Mouse (Mus musculus) kidney, postnatal 14 days (tissue): ENCODE measurements around the gene Cd79a.
"Not testable (repeated sequence)": the region's sequence is repeated elsewhere in the genome, so short reads cannot be mapped to it uniquely, and the experiment has no call there.

Experiments
- DNase-seq: peaks from one replicate; pipeline ENCODE4 v3.0.0; 2022; ENCODE audit warnings: mixed read lengths

The Cd79a gene

DNA sequence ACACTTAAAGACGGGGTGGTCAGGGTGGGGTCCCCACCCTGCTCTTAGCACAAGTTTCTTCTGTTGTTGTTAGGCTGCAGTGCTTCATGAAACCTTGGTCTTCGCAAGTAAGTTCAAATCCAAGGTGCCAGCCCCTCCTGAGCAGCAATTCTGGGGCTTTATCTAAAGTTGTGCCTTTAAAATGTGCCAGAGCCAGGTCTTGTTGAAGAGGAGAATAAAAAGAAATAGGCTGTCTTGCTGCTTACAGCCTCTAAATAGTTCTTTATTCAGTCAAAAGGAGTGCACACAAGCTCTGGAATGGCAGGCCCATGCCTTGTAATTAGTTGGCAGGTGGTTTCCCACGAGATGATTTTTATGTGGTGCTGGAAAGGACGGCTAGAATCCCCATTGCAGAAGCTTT lies 10.1 kb upstream of the Cd79a start:
- no peak for DNase-seq

DNA sequence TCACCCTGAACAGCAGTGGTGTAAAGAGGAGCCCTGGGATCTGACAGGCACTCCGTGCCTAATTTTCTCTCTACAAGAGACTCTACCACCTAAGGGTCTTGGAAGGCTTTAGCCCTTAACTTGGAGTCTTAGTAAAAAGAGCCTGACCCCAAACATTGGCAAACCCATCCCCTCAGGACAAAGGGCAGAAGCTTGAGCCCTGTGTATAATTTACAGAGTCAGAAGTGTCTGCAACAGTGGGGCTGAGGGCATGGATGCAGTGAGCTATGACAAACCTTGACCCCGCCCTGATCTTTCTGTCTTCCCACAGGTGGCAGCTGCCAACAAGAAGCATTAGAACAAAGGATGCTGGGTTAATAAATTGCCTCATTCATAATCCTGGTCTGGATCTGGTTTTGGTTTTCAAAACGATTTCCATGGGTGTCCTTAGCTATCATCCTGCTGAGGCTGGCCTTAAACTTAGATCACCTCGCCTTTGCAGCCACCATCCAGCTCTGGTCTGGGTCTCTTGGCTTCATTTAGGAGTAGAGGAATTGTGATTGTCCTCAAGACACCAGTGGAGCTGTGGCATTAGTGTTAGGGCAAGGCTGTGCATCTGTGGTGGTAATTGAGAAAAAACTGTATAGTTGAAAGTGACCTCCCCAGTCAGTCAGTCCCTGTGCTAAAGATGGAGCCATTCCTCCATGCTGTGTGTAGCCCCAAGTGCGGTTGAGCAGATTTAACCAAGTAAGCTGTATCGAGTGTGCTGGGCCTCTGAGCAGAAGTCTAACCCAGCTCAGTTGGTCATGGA lies 7.6 kb upstream of the Cd79a start:
- peak; percentile 83 for DNase-seq

DNA sequence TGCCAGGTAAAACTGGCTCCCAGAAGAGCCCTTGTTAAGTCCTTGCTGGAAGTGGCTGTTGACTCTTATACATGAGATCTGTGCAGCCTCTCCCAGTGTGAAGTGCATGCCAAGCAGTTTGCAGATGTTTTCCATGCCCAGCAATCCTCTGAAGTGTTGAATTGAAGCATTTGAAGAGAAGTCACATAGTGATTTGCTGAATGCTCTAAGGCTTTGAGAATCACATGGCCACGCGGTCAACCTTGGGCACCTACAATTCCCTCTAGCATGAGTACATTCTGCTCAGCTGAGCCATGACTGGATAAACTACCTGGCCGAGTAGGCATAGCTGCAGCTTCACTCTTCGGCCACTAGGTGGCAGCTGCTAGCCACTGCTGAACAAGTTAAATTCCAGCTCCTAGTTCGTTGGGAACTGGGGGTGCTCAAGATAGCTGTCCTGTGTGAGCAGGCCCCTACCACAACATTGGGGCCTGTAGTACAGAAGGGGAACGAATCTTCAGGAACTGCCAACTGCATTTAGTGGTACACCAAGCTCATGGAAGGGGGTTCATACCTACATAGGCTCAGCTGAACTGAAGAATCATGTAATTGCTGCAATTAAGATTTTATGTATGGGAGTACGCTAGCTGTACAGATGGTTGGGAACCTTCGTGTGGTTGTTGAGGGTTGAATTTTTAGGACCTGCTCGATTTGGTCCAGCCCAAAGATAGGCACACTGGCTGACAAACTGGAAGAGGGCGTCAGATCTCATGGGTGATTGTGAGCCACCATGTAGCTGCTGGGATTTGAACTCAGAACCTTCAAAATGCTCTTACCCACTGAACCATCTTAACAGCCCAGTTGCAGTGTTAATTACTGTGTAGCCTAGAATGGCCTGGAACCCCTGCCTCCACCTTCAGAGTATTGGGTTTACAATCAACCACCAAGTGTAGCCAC lies 6.6 kb upstream of the Cd79a start:
- DNase-seq = peak; percentile 78

DNA sequence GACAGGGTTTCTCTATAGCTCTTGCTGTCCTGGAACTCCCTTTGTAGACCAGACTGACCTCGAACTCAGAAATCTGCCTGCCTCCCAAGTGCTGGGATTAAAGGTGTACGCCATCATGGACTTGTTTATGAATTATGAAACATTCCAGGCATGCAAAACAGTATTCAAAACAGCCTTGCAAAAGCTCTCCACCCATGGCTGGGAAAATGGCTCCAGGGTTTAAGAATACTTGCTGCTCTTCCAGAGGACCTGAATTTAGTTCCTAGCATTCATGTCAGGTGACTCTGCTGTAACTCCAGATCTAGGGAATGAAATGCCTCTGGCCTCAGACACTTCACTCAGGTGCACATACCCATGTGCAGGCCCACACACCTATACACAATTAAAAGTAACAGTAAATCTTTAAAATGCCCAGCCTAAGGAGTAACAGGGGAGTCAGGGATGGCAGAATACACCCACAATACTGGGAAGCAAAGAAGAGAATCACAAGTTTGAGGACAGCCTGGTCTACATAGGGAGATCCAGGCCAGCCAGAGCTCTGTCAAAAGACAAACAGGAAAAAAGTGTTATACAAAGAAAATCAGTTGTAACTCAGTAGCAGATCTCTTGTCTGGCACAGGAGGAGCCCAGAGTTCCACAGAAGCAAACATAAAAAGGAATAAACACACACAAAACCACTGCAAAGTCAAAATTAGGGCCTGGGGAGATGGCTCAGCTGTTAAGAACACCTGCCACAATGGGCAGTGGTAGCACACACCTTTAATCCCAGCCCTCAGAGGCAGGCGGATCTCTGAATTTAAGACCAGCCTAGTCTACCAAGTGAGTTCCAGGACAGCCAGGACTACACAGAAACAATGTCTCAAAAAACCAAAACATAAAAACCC lies 5.7 kb upstream of the Cd79a start:
- no peak for DNase-seq

DNA sequence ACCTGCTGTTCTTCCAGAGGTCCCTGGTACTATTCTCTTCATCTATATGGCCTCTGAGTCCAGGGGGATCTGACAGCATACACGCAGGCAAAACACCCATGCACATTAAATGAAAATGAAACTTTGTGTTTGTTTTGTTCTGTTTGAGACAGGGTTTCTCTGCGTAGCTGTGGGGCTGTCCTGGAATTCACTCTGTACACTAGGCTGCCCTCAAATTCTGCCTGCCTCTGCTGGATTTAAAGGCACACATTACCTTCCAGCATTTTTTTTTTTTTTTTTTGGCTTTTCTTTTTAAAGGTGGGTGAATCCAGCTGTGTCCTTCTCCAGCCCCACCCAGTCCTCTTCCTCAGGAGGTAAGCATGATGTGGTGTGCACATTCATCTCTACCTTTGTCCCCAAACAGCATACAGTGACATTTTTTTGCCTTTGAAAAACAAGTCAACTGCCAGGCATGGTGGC lies 5.0 kb upstream of the Cd79a start:
- DNase-seq = no peak

DNA sequence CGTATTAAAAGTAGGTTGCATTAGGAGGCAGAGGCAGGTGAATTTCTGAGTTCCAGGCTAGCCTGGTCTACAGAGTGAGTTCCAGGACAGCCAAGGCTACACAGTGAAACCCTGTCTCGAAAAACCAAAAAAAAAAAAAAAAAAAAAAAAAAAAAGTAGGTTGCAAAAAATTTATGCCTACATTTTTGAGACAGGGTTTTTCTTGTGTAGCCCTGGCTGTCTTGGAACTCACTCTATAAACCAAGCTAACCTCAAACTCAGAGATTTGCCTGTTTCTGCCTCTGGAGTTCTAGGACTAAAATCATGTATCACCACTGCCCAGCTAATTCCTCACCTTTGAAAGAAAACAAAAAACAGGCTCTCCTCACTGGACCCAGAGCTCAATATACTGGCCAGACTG lies 1.4 kb upstream of the Cd79a start:
- not testable (repeated sequence) for DNase-seq

DNA sequence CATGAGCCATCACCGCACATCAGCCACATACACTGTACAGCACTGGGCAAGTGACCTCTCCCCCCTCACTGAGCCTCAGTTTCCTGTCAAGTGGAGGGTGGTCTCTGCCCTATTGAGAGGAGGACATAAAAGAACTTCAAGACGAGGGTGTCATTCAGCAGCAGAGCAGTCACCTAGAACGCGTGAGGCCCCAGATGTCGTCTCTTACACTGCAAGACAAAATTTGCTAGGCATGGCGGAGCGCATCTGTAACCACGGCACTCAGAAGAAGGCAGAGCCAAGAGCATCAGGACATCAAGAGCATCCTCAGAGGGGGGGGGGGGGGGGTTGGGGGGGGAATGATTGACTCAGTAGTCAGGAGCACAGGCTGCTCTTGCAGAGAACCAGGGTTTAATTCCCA lies 912 bp upstream of the Cd79a start:
- no peak for DNase-seq

DNA sequence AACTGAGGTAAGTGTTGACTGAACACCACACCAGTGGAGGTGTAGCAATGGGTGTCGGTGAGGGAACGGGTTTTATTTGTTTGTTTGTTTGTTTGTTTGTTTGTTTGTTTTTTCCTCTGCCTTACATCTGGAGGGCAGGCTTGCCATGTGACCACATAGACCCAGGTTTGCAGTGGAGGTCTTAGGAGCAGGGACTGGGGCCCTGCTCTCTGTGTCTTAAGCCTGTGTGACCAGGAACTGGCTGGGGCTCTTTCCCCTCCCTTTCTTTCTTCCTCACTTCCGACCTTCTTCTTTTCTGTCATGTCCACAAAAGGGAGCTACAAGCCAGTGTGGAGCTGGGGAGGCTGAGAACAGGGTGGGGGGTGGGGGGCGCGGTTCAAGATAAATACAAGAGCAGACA lies 778 bp downstream of the Cd79a start:
- no peak for DNase-seq

DNA sequence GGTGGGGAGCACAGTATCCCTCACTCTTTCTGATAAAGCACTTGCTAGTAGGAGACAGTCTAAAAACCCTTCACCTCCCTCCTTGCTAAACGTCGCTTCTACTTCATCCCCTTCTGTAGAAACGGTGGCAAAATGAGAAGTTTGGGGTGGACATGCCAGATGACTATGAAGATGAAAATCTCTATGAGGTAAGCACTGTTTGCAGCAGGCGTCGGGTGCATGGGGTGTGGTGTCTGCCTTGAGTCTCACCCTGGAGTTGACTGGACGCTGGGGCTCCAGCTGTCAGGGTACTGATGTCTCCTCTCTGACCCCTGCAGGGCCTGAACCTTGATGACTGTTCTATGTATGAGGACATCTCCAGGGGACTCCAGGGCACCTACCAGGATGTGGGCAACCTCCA lies 3.9 kb downstream of the Cd79a start:
- no peak for DNase-seq

DNA sequence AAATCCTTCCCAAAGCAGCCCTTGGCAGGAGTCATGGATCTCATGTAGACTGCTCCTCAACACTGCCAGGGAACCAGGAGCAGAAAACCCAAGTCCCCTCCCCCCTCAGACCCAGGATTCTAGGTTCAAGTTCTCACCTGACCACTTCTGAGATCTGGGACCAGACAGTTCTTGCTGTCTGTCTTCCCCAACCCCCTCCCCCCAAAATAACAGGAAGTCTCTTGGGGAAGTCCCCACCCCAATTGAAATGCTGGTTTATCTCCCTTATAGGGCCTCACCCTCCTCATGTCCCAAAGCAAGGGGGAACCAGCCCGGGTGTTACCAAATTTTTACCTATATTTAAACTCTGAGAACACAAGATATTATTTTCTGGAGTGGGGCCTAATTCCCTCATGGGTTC lies 4.7 kb downstream of the Cd79a start:
- DNase-seq = no peak

DNA sequence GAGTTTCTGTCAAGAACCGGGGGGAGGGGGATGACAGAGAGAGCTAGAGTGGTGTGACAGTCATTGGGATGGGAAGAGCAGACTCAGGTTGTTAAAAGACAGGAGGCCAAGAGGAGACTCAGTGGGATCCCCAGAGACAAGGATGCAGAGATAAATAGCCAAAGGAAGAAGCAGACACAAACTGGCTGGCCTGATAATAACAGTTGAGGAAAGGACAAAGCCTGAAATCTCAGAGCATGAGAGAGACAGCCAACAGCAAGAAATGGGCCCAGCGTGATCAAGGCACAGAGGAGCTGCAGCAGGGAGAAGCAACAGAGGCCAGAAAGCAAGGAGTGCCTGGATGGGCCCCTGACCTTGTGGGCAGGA lies 5.1 kb downstream of the Cd79a start:
- no peak for DNase-seq

DNA sequence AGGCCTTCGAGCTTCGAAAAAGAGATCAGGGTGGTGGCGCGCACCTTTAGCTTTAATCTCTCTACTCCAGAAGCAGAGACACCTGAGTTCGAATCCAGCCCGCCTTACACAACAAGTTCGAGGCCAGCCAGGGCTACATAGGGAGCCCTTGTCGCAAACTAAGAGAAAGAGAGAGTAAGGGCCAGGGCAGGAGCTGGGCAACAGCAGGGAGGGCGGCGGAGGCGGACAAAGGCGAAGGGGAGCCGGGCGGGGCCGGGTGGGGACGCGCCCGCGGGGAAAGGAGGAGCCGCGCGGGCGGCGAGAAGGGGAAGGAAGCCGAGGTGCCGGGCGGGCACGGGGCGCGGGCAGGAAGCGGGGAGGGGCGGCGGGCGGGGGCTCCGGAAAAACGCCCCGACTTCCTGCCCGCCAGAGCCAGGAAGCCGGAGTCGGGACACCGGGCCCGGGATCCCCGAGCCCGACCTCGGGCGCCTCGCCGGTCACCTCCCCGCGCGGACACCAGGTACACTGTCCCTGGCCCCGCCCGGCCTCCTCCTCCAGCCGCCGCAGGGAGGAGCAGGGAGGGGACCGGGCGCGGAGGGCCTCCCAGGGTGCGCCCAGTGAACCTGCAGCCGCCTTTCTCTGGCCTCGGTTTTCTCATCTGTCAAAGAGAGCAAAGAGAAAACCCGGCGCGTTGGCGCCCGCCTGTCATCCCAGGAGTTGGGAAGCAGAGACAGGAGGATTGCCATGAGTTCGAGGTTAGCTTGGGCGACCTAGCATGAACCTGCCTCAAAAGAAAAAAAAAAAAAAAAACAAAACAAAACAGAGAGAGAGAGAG lies 5.7 kb downstream of the Cd79a start, which contains the start of gene Arhgef1:
Gene Arhgef1 (plus strand): TSS at position 283 of the 814 bp plus-strand sequence.
- peak; percentile 83 for DNase-seq

DNA sequence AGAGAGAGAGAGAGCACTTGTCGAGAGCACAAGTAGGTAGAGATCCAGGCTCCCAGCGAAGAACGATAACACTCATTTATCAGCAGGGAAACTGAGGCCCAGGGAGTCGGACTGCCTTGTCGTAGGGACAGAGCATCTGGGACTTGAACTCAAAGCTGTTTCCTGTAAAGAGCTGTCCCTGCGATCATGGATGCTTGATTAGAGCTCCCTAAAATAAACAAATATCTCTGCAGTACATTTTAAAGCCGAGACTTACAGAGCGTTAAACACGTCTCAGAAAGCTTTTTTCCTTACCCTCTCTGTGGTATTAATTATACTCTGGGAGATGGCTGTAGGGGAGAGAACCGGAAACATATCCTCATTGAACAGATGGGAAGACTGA lies 6.3 kb downstream of the Cd79a start:
- no peak for DNase-seq

DNA sequence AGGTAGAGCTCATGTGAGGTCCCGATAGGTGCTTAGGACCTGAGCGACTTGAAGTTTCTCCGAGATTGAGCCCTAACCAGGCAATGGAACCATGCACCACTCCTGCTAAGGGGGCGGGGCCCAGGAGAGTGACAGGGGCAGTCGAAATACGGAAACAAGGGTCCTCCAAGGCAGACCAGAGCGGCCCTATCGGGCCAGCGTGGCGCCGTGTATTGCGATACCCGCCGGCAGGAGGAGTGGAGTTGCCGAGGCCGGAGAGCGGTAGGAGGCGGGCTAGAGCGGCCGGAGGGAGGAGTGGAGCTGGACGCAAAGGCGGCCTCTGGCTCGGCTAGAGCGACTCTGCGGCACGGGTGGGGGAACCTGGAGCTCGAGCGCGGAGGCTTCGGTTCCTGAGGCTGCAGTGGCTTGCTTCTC lies 6.9 kb downstream of the Cd79a start:
- peak; percentile 99 for DNase-seq

DNA sequence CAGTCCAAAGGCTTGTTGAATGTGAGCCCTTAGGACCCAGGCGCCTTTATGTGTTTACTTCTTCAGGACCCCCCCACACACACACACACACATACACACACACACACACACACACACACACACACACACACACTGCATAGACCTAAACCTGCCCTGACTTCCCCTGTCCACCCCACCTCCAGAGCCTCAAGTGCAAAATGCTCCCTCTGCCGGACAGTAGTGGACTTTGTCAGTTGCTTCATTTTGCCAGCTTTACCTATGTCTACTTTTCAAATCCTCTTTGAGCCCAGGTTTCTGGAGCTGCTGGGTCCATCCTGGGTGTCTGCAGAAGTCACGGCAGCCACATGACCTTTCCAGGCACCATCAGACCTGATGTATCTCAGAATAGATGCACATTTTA lies 7.8 kb downstream of the Cd79a start:
- DNase-seq = peak; percentile 76

DNA sequence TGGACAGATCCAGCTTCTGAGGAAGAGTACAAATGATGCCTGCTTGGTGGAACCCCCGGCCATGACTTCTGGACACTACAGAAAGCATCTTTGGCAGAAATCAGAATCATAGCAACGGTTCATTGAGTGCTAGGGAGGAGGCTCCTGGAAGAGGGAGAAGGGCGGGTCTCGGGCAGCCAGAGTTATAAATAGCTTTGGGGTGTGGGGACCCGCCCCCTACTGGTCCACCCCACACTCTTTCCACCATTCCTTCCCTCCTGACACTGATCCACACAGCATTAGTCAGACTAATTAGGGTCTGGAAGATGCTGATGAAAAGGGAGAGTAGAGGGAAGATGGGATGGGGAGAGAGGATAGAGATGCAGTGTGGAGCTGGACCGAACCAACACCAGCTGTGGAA lies 9.4 kb downstream of the Cd79a start:
- DNase-seq = no peak

DNA sequence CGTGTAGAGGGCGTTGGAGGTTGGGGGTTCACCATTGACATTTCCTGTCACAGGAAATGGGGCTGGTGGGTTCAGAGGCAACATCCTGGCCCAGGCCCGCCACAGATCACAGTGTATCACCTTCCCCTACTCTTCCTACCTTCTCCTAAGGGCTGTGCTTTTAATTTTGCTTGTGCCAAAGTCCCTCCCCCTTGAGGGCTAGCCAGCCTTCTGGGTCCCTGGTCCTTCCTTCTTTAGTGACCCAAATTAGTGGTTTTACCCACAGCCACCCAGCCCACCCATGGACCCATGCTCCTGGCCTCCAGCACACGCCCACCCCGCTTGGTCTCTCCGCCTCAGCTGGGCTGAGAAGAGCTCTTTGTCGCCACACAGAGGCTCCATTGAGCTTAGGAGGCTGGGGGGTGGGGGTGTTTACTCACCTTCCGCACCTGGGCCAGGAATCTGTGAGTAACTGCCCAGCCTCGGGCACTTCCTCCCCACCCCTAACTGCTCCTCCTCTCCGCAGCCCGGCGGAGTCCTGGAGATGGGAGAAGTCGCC lies 10.1 kb downstream of the Cd79a start:
- no peak for DNase-seq

DNA sequence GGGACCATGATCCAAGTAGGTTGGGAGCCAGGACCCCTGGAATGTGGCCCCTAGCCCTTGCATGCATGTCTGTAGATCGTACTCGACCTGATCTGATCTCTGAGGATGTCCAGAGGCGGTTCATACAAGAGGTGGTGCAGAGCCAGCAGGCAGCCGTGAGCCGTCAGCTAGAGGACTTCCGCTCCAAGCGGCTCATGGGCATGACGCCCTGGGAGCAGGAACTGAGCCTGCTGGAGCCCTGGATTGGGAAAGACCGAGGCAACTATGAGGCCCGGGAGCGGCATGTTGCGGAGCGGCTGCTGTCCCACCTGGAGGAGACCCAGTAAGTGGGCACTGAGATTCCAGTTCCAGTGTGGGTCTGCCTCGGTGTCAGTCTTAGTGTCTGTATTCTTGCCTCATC lies 15.3 kb downstream of the Cd79a start:
- DNase-seq = no peak

DNA sequence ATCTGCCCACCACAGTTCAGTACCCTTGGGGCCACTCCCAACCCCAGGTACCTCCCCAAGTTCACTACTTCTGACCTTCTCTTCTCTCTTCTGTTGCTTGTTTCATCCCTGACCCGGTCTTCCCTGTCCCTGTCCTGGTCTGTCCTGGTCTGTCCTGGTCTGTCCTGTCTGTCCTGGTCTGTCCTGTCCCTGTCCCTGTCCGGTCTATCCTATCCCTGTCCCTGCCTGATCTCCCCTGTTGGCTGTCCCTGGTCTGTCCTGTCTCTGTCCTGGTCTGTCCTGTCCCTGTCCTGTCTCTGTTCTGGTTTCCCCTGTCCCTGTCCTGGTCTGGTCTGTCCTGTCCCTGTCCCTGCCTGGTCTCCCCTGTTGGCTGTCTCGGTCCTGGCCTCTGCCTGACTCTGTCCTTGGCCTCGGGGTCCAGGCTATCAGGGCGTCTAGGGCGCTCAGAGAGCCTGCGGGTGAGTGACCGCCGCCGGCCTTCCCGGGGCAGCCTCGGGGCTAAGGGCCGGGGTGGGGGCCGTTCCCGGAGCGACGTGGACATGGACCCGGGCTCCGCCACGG lies 21.7 kb downstream of the Cd79a start:
- DNase-seq = no peak

DNA sequence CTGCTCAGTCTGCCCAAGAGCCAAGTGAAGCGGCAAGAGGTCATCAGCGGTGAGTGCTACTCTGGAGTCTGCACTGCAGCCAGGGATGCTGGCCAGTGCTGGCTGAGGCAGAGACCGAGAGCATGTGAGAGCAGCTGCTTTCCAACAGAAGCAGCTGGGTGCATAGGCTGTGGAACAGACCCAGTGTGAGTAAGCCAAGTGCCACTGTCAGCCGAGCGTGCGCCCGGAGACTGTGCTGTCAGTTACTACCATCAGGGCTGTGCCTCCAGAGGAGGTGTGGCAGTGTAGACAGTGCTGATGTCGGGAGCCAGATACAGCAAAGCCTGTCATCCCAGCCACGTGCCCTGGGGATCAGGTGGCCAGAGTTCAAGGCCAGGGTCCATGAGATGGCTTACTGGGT lies 22.5 kb downstream of the Cd79a start:
- no peak for DNase-seq

DNA sequence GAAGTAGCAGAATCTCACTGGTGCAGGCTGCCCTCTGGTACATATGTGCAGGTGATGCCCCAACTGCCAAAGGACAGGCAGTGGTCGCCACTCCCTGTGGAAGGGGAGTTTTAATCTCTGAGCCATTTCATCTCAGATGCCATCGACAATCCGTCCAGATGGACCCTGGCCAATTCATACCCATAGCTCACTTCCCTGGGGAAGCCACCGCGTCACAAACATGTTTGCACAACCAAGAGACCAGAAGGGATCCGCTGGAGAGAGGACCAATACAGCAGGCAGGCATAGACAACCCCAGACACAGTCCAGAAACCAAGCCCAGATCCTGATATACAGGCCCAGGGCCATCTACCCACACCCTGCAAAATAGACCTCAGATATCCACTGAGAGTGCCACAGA lies 33.3 kb downstream of the Cd79a start:
- no peak for DNase-seq
